Mouse (Mus musculus) limb, embryonic 15.5 days (tissue): ENCODE results near the gene Sfta2. TPM values are rescaled to one million over a fixed set of nuclear protein-coding genes. Genes with fewer than 3 reads are reported as not detected.

ENCODE experiments used
- ATAC-seq: fragments of 200-750 bp; cut with Nextera tagmentation; 2 replicates; pipeline ENCODE4 v1.8.0; 2017; ENCODE audit warnings: low read depth, moderate TSS enrichment; ENCODE audit not compliant: insufficient number of reproducible peaks, low FRiP score, low TSS enrichment
- H3K27ac ChIP-seq: fragments of 300-500 bp; sonication (generic); 2 replicates; pipeline ENCODE4 v1.5.1; 2015; ENCODE audit warnings: moderate library complexity, mild to moderate bottlenecking, inconsistent platforms
- H3K27me3 ChIP-seq: fragments of 300-500 bp; sonication (generic); 2 replicates; pipeline ENCODE4 v1.6.1; 2015; ENCODE audit warnings: inconsistent platforms
- H3K36me3 ChIP-seq: fragments of 300-500 bp; sonication (generic); 2 replicates; pipeline ENCODE4 v1.6.1; 2015; ENCODE audit warnings: inconsistent platforms
- H3K4me1 ChIP-seq: fragments of 300-500 bp; sonication (generic); 2 replicates; pipeline ENCODE4 v1.6.1; 2015; ENCODE audit warnings: inconsistent platforms
- H3K4me2 ChIP-seq: fragments of 300-500 bp; sonication (generic); 2 replicates; pipeline ENCODE4 v1.6.1; 2015; ENCODE audit warnings: mild to moderate bottlenecking, inconsistent platforms
- H3K4me3 ChIP-seq: fragments of 300-500 bp; sonication (generic); 2 replicates; pipeline ENCODE4 v1.5.1; 2015; ENCODE audit warnings: mild to moderate bottlenecking, inconsistent platforms
- H3K9ac ChIP-seq: fragments of 300-500 bp; sonication (generic); 2 replicates; pipeline ENCODE4 v1.6.1; 2015; ENCODE audit warnings: inconsistent platforms
- H3K9me3 ChIP-seq: fragments of 300-500 bp; sonication (generic); 2 replicates; pipeline ENCODE4 v1.6.1; 2016; ENCODE audit warnings: inconsistent platforms
- WGBS: fragments of 180-500 bp; shearing (Covaris S2); methylation state at CpG from one replicate; pipeline ENCODE4 v1.1.7; 2015; 5-methylcytosine and 5-hydroxymethylcytosine counted together
- polyA plus RNA-seq: library from polyadenylated mRNA; unstranded; fragments of >200 nt; fragmentation: Nextera tagmentation; extraction: Ambion mirVana; gene quantifications from 2 replicates; pipeline ENCODE4 v1.2.1, GENCODE M21; 2015

Sfta2 gene
- polyA plus RNA-seq, 1 experiment from 2014 or later = not detected

GRCm38 (mm10) chr17:35597399-35597798 is 4.0 kb upstream of the Sfta2 start:
- ATAC-seq = no peak
- 0 out of 2 replicates have a peak, but pooled peaks cover 3% of the 10 kb centered on the region for H3K4me1 ChIP-seq
- WGBS = 96% methylated on average over 3 of the region's 3 CpGs
- H3K9me3 ChIP-seq = no peaks in the 10 kb centered on the region
- H3K27ac ChIP-seq = no peak overlapping the region
- H3K9ac ChIP-seq = no peak overlapping the region
- H3K4me3 ChIP-seq = no peak overlapping the region
- no peaks in the 10 kb centered on the region for H3K27me3 ChIP-seq
- H3K36me3 ChIP-seq = no peaks in the 10 kb centered on the region
- no peak overlapping the region for H3K4me2 ChIP-seq

- no peaks in the 10 kb centered on the region for H3K36me3 ChIP-seq
- no peak overlapping the region for H3K4me3 ChIP-seq
- no peak overlapping the region for H3K4me2 ChIP-seq
- WGBS = 49% methylated on average over 8 of the region's 8 CpGs
- no peaks in the 10 kb centered on the region for H3K27me3 ChIP-seq
- ATAC-seq = no peak
- 0 out of 2 replicates have a peak, but pooled peaks cover 3% of the 10 kb centered on the region for H3K4me1 ChIP-seq
- no peak overlapping the region for H3K9ac ChIP-seq
- H3K27ac ChIP-seq = no peak overlapping the region
- no peaks in the 10 kb centered on the region for H3K9me3 ChIP-seq
Measured at GRCm38 (mm10) chr17:35601736-35602354, 496 bp downstream of the Sfta2 start.

- WGBS = 71% methylated on average over 4 of the region's 4 CpGs
- Histone ChIP-seq H3K4me3 (no peak overlapping the region), H3K27ac (no peak overlapping the region), H3K9me3 (no peaks in the 10 kb centered on the region), H3K36me3 (no peaks in the 10 kb centered on the region), H3K4me1 (no peaks in the 10 kb centered on the region), H3K27me3 (no peaks in the 10 kb centered on the region), H3K9ac (no peak overlapping the region), H3K4me2 (no peak overlapping the region)
- no peak for ATAC-seq
Measured at GRCm38 (mm10) chr17:35617127-35617526, 15.8 kb downstream of the Sfta2 start.

GRCm38 (mm10) chr17:35626537-35626936 is 25.2 kb downstream of the Sfta2 start, which contains the start of gene Gm9573:
Gene Gm9573, minus strand, starts transcription at chr17:35626637.
- no peaks in the 10 kb centered on the region for H3K9me3 ChIP-seq
- H3K27ac ChIP-seq = no peak within 1 kb of the TSS
- H3K36me3 ChIP-seq = no peaks in the 10 kb centered on the region
- H3K4me1 ChIP-seq = no peaks in the 10 kb centered on the region
- no peak within 1 kb of the TSS for H3K4me3 ChIP-seq
- H3K4me2 ChIP-seq = no peak within 1 kb of the TSS
- WGBS = 76% methylated on average over 7 of the region's 7 CpGs
- no peak for ATAC-seq
- H3K27me3 ChIP-seq = no peaks in the 10 kb centered on the region
- no peak within 1 kb of the TSS for H3K9ac ChIP-seq

- Histone ChIP-seq H3K36me3 (no peaks in the 10 kb centered on the region), H3K4me1 (peaks cover 17% of the 10 kb centered on the region), H3K4me3 (no peak overlapping the region), H3K9me3 (no peaks in the 10 kb centered on the region), H3K4me2 (no peak overlapping the region), H3K27ac (no peak overlapping the region), H3K27me3 (no peaks in the 10 kb centered on the region), H3K9ac (0 out of 2 replicates have a peak overlapping the region, but pooled peaks have one; percentile 15)
- 32% methylated on average over 1 of the region's 1 CpGs for WGBS
- no peak for ATAC-seq
Measured at GRCm38 (mm10) chr17:35633992-35634391, 32.6 kb downstream of the Sfta2 start.

- Histone ChIP-seq H3K9ac (no peak overlapping the region), H3K4me3 (no peak overlapping the region), H3K36me3 (no peaks in the 10 kb centered on the region), H3K4me1 (peaks cover 17% of the 10 kb centered on the region), H3K27ac (no peak overlapping the region), H3K9me3 (no peaks in the 10 kb centered on the region), H3K4me2 (no peak overlapping the region; the same call in 1 of the 2 replicates), H3K27me3 (no peaks in the 10 kb centered on the region)
- no peak for ATAC-seq
- 78% methylated on average over 3 of the region's 3 CpGs for WGBS
Measured at GRCm38 (mm10) chr17:35635202-35635601, 33.9 kb downstream of the Sfta2 start.

GRCm38 (mm10) chr17:35635699-35636111 is 34.4 kb downstream of the Sfta2 start:
- H3K4me2 ChIP-seq = peak overlapping the region; percentile 68
- no peaks in the 10 kb centered on the region for H3K36me3 ChIP-seq
- under 1% methylated on average over 15 of the region's 15 CpGs for WGBS
- ATAC-seq = no peak
- H3K9ac ChIP-seq = no peak overlapping the region
- H3K27ac ChIP-seq = peak overlapping the region; percentile 63
- peak overlapping the region; percentile 45 for H3K4me3 ChIP-seq
- H3K4me1 ChIP-seq = peaks cover 17% of the 10 kb centered on the region
- H3K9me3 ChIP-seq = no peaks in the 10 kb centered on the region
- no peaks in the 10 kb centered on the region for H3K27me3 ChIP-seq

- Histone ChIP-seq H3K4me1 (peaks cover 17% of the 10 kb centered on the region), H3K36me3 (no peaks in the 10 kb centered on the region), H3K27ac (no peak overlapping the region), H3K9me3 (no peaks in the 10 kb centered on the region), H3K4me2 (peak overlapping the region; percentile 68; the same call in 1 of the 2 replicates), H3K9ac (no peak overlapping the region), H3K27me3 (no peaks in the 10 kb centered on the region), H3K4me3 (0 out of 2 replicates have a peak overlapping the region, but pooled peaks have one; percentile 45)
- ATAC-seq = no peak
- WGBS = 45% methylated on average over 5 of the region's 5 CpGs
Measured at GRCm38 (mm10) chr17:35636363-35636762, 35.0 kb downstream of the Sfta2 start.

GRCm38 (mm10) chr17:35638475-35639190 is 37.3 kb downstream of the Sfta2 start:
- Histone ChIP-seq H3K36me3 (no peaks in the 10 kb centered on the region), H3K4me3 (no peak overlapping the region; the same call in 1 of the 2 replicates), H3K27ac (peak overlapping the region; percentile 62), H3K27me3 (peaks cover 9% of the 10 kb centered on the region), H3K4me1 (peaks cover 17% of the 10 kb centered on the region), H3K9me3 (no peaks in the 10 kb centered on the region), H3K4me2 (peak overlapping the region; percentile 31; the same call in 1 of the 2 replicates), H3K9ac (no peak overlapping the region)
- 21% methylated on average over 14 of the region's 14 CpGs for WGBS
- peak; percentile 88 for ATAC-seq

- Histone ChIP-seq H3K9ac (no peak overlapping the region), H3K36me3 (no peaks in the 10 kb centered on the region), H3K27me3 (peaks cover 13% of the 10 kb centered on the region), H3K4me1 (peaks cover 11% of the 10 kb centered on the region; the same call in 1 of the 2 replicates), H3K4me2 (0 out of 2 replicates have a peak overlapping the region, but pooled peaks have one; percentile 17), H3K27ac (peak overlapping the region; percentile 62), H3K9me3 (no peaks in the 10 kb centered on the region), H3K4me3 (no peak overlapping the region)
- ATAC-seq = no peak
- 77% methylated on average over 6 of the region's 6 CpGs for WGBS
Measured at GRCm38 (mm10) chr17:35639352-35639751, 38.0 kb downstream of the Sfta2 start.

GRCm38 (mm10) chr17:35643609-35644236 is 42.4 kb downstream of the Sfta2 start, which contains the start of gene Mucl3:
Gene Mucl3, minus strand, starts transcription at chr17:35643695.
- no peak within 1 kb of the TSS for H3K4me3 ChIP-seq
- H3K4me1 ChIP-seq = no peaks in the 10 kb centered on the region
- no peak within 1 kb of the TSS for H3K4me2 ChIP-seq
- no peak for ATAC-seq
- no peaks in the 10 kb centered on the region for H3K9me3 ChIP-seq
- peaks cover 13% of the 10 kb centered on the region for H3K27me3 ChIP-seq
- no peak within 1 kb of the TSS for H3K9ac ChIP-seq
- WGBS = 74% methylated on average over 13 of the region's 13 CpGs
- H3K36me3 ChIP-seq = no peaks in the 10 kb centered on the region
- H3K27ac ChIP-seq = no peak within 1 kb of the TSS

GRCm38 (mm10) chr17:35649429-35649828 is 48.1 kb downstream of the Sfta2 start:
- no peaks in the 10 kb centered on the region for H3K36me3 ChIP-seq
- H3K27ac ChIP-seq = no peak overlapping the region
- WGBS = 57% methylated on average over 2 of the region's 2 CpGs
- no peaks in the 10 kb centered on the region for H3K9me3 ChIP-seq
- peaks cover 6% of the 10 kb centered on the region; the same call in 1 of the 2 replicates for H3K4me1 ChIP-seq
- H3K27me3 ChIP-seq = no peaks in the 10 kb centered on the region
- no peak overlapping the region for H3K4me2 ChIP-seq
- no peak overlapping the region for H3K4me3 ChIP-seq
- no peak for ATAC-seq
- H3K9ac ChIP-seq = no peak overlapping the region
